Mouse (Mus musculus): ENCODE results near the gene Cpn2. TPM values are rescaled to one million over a fixed set of nuclear protein-coding genes. Genes with fewer than 3 reads are reported as not detected.

Cpn2 gene
- polyA plus RNA-seq, 1 experiment from 2014 or later = 10.9 TPM

- ATAC-seq = peak; percentile 26
- peak overlapping the region; percentile 53; the same call in 1 of the 2 replicates for H3K27ac ChIP-seq (ENCODE audit: low read depth)
- H3K4me3 ChIP-seq (ENCODE audit: low read depth, low read length) = no peak overlapping the region
- no peaks in the 10 kb centered on the region for H3K36me3 ChIP-seq (replicated peaks; ENCODE audit: insufficient read depth, low read length)
- H3K9me3 ChIP-seq (ENCODE audit: low read length) = no peaks in the 10 kb centered on the region
- WGBS (ENCODE audit: insufficient replicate concordance) = 33% methylated on average over 9 of the region's 9 CpGs
- H3K9ac ChIP-seq (replicated peaks) = no peak overlapping the region
- no peaks in the 10 kb centered on the region for H3K27me3 ChIP-seq (ENCODE audit: insufficient read depth, low read length)
- TF ChIP-seq CTCF (IDR thresholded peaks at IDR 0.05; ENCODE audit: low read depth) (no peak), EP300 (IDR thresholded peaks at IDR 0.05; ENCODE audit: low read depth) (no peak)
- peaks cover 9% of the 10 kb centered on the region for H3K4me1 ChIP-seq (ENCODE audit: insufficient read depth)
- no peak overlapping the region for H3K4me2 ChIP-seq (ENCODE audit: low read depth, low read length)
- peak; percentile 45 for DNase-seq
Observed at GRCm38 (mm10) chr16:30257718-30258117, 9.6 kb downstream of the Cpn2 start.

GRCm38 (mm10) chr16:30255061-30255460 lies 12.2 kb downstream of the Cpn2 start:
- Histone ChIP-seq H3K4me3 (ENCODE audit: low read depth, low read length) (no peak overlapping the region), H3K27ac (ENCODE audit: low read depth) (peak overlapping the region; percentile 87), H3K4me1 (ENCODE audit: insufficient read depth) (peaks cover 9% of the 10 kb centered on the region), H3K4me2 (ENCODE audit: low read depth, low read length) (no peak overlapping the region), H3K9ac (replicated peaks) (no peak overlapping the region), H3K36me3 (replicated peaks; ENCODE audit: insufficient read depth, low read length) (no peaks in the 10 kb centered on the region), H3K27me3 (ENCODE audit: insufficient read depth, low read length) (no peaks in the 10 kb centered on the region), H3K9me3 (ENCODE audit: low read length) (no peaks in the 10 kb centered on the region)
- TF ChIP-seq CTCF (IDR thresholded peaks at IDR 0.05; ENCODE audit: low read depth) (no peak), EP300 (IDR thresholded peaks at IDR 0.05; ENCODE audit: low read depth) (no peak)
- 51% methylated on average over 7 of the region's 7 CpGs for WGBS (ENCODE audit: insufficient replicate concordance)
- DNase-seq = no peak
- ATAC-seq = no peak

DNA sequence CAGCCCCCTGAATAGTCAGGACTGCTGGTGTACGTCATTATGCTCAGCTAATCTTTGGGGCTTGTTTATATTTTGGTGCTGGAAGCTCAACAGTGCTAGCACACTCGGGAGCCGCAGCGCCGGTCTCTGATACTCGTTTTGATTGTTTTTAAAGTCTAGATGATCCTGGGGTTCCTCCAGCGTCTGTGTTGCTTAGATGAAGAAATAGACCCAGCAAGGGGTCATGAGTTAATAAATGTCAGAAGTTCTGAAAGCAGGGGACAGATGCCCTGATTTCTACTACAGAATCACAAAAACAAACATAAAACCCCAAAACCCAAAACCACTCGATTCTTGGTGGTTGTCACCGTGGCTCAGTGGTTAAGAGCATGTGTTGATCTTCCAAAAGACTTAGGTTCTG lies 13.4 kb downstream of the Cpn2 start:
- H3K9ac ChIP-seq (replicated peaks) = no peak overlapping the region
- no peaks in the 10 kb centered on the region for H3K27me3 ChIP-seq (ENCODE audit: insufficient read depth, low read length)
- ATAC-seq = peak; percentile 68
- H3K4me2 ChIP-seq (ENCODE audit: low read depth, low read length) = no peak overlapping the region
- no peaks in the 10 kb centered on the region for H3K36me3 ChIP-seq (replicated peaks; ENCODE audit: insufficient read depth, low read length)
- no peak for DNase-seq
- TF ChIP-seq EP300 (IDR thresholded peaks at IDR 0.05; ENCODE audit: low read depth) = no peak
- TF ChIP-seq CTCF (IDR thresholded peaks at IDR 0.05; ENCODE audit: low read depth) = no peak
- peak overlapping the region; percentile 87 for H3K27ac ChIP-seq (ENCODE audit: low read depth)
- 52% methylated on average over 9 of the region's 9 CpGs for WGBS (ENCODE audit: insufficient replicate concordance)
- H3K4me1 ChIP-seq (ENCODE audit: insufficient read depth) = peaks cover 9% of the 10 kb centered on the region
- no peaks in the 10 kb centered on the region for H3K9me3 ChIP-seq (ENCODE audit: low read length)
- no peak overlapping the region for H3K4me3 ChIP-seq (ENCODE audit: low read depth, low read length)

GRCm38 (mm10) chr16:30253374-30253773 lies 13.9 kb downstream of the Cpn2 start:
- Histone ChIP-seq H3K9ac (replicated peaks) (no peak overlapping the region), H3K4me2 (ENCODE audit: low read depth, low read length) (no peak overlapping the region), H3K27me3 (ENCODE audit: insufficient read depth, low read length) (no peaks in the 10 kb centered on the region), H3K27ac (ENCODE audit: low read depth) (peak overlapping the region; percentile 87), H3K36me3 (replicated peaks; ENCODE audit: insufficient read depth, low read length) (no peaks in the 10 kb centered on the region), H3K9me3 (ENCODE audit: low read length) (no peaks in the 10 kb centered on the region), H3K4me3 (ENCODE audit: low read depth, low read length) (no peak overlapping the region), H3K4me1 (ENCODE audit: insufficient read depth) (peaks cover 9% of the 10 kb centered on the region)
- peak; percentile 65 for DNase-seq
- WGBS (ENCODE audit: insufficient replicate concordance) = 49% methylated on average over 4 of the region's 4 CpGs
- peak; percentile 73 for ATAC-seq
- TF ChIP-seq EP300 (IDR thresholded peaks at IDR 0.05; ENCODE audit: low read depth) (no peak), CTCF (IDR thresholded peaks at IDR 0.05; ENCODE audit: low read depth) (no peak)

- Histone ChIP-seq H3K9ac (replicated peaks) (peak overlapping the region; percentile 18; the same call in 1 of the 2 replicates), H3K27ac (ENCODE audit: low read depth) (peak overlapping the region; percentile 87; the same call in 1 of the 2 replicates), H3K4me1 (ENCODE audit: insufficient read depth) (peaks cover 5% of the 10 kb centered on the region), H3K9me3 (ENCODE audit: low read length) (no peaks in the 10 kb centered on the region), H3K4me2 (ENCODE audit: low read depth, low read length) (peak overlapping the region; percentile 64), H3K27me3 (ENCODE audit: insufficient read depth, low read length) (no peaks in the 10 kb centered on the region), H3K4me3 (ENCODE audit: low read depth, low read length) (peak overlapping the region; percentile 19), H3K36me3 (replicated peaks; ENCODE audit: insufficient read depth, low read length) (no peaks in the 10 kb centered on the region)
- peak; percentile 99 for TF ChIP-seq CTCF (IDR thresholded peaks at IDR 0.05; ENCODE audit: low read depth)
- no peak for TF ChIP-seq EP300 (IDR thresholded peaks at IDR 0.05; ENCODE audit: low read depth)
- WGBS (ENCODE audit: insufficient replicate concordance) = 2% methylated on average over 21 of the region's 21 CpGs
- peak; percentile 69 for ATAC-seq
- peak; percentile 89 for DNase-seq
Observed at GRCm38 (mm10) chr16:30252003-30252418, 15.3 kb downstream of the Cpn2 start.

DNA sequence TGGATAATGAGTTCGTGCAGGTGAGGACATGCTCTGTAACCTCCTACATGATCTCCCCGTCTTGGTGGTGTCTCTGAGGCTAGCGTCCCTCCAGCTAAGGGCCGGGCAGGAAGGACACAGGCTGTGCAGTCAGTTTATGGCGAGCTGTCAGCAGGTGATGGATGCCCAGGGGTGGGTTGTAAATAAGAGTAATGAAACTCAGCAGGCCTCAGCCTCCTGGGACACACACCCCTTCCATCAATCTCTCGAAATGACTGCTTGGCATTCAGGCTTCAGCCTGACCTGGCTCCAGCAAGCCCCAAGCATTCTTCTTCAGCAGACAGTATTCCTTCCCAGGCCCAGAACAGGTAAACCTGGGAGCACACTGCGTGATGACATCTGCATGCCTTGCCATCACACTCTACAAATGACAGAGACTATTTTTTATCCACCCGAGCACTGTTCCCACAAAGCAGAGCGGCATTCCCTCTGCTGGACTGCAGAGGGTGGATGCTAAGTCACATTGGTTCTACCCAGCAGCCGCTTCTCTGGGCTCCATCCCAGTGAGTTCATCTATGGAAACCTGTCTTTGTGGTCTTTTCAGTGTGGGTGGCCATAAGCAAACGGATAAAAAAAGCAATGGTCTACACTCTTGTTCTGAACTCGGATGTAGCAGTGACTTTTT lies 23.1 kb downstream of the Cpn2 start:
- Histone ChIP-seq H3K27me3 (ENCODE audit: insufficient read depth, low read length) (no peaks in the 10 kb centered on the region), H3K9me3 (ENCODE audit: low read length) (no peaks in the 10 kb centered on the region), H3K4me2 (ENCODE audit: low read depth, low read length) (no peak overlapping the region), H3K36me3 (replicated peaks; ENCODE audit: insufficient read depth, low read length) (no peaks in the 10 kb centered on the region), H3K9ac (replicated peaks) (no peak overlapping the region), H3K27ac (ENCODE audit: low read depth) (no peak overlapping the region), H3K4me3 (ENCODE audit: low read depth, low read length) (no peak overlapping the region), H3K4me1 (ENCODE audit: insufficient read depth) (no peaks in the 10 kb centered on the region)
- 69% methylated on average over 12 of the region's 12 CpGs for WGBS (ENCODE audit: insufficient replicate concordance)
- no peak for ATAC-seq
- no peak for DNase-seq
- TF ChIP-seq EP300 (IDR thresholded peaks at IDR 0.05; ENCODE audit: low read depth) = no peak
- TF ChIP-seq CTCF (IDR thresholded peaks at IDR 0.05; ENCODE audit: low read depth) = no peak

Measured in liver, postnatal 0 days (tissue).